Mouse (Mus musculus) brain, embryonic 18.5 days (tissue): ENCODE results near the gene Spsb4.

Experiments used
- DNase-seq: peaks from one replicate; pipeline ENCODE4 v3.0.0-alpha.2; 2012; ENCODE audit warnings: low read depth, low spot score

Gene Spsb4

GRCm38 (mm10) chr9:97017121-97017810 is 1.4 kb downstream of the Spsb4 start:
- DNase-seq, result no peak

GRCm38 (mm10) chr9:97015751-97016150 is 2.9 kb downstream of the Spsb4 start:
- DNase-seq, result no peak

- DNase-seq, result no peak
Observed at GRCm38 (mm10) chr9:97013698-97014097, 4.9 kb downstream of the Spsb4 start.

GRCm38 (mm10) chr9:97013153-97013552 is 5.5 kb downstream of the Spsb4 start:
- DNase-seq, result no peak

- no peak for DNase-seq
Observed at GRCm38 (mm10) chr9:97011454-97012195, 7.0 kb downstream of the Spsb4 start.

GRCm38 (mm10) chr9:97010447-97010846 is 8.2 kb downstream of the Spsb4 start:
- no peak for DNase-seq

- DNase-seq, result no peak
Observed at GRCm38 (mm10) chr9:97004726-97005125, 13.9 kb downstream of the Spsb4 start.

GRCm38 (mm10) chr9:97003173-97003572 is 15.5 kb downstream of the Spsb4 start:
- DNase-seq, result no peak

GRCm38 (mm10) chr9:97002654-97003053 is 16.0 kb downstream of the Spsb4 start:
- no peak for DNase-seq

- DNase-seq, result no peak
Observed at GRCm38 (mm10) chr9:97002025-97002424, 16.6 kb downstream of the Spsb4 start.

- DNase-seq, result no peak
Observed at GRCm38 (mm10) chr9:97001458-97001857, 17.2 kb downstream of the Spsb4 start.

GRCm38 (mm10) chr9:96995717-96996116 is 22.9 kb downstream of the Spsb4 start:
- DNase-seq, result no peak

GRCm38 (mm10) chr9:96994733-96995132 is 23.9 kb downstream of the Spsb4 start:
- no peak for DNase-seq

GRCm38 (mm10) chr9:96991118-96991517 is 27.5 kb downstream of the Spsb4 start:
- DNase-seq, result no peak

- DNase-seq, result no peak
Observed at GRCm38 (mm10) chr9:96989389-96989990, 29.2 kb downstream of the Spsb4 start.

- no peak for DNase-seq
Observed at GRCm38 (mm10) chr9:96986797-96987473, 31.7 kb downstream of the Spsb4 start.

GRCm38 (mm10) chr9:96984034-96984433 is 34.6 kb downstream of the Spsb4 start:
- no peak for DNase-seq

GRCm38 (mm10) chr9:96982940-96983339 is 35.7 kb downstream of the Spsb4 start:
- DNase-seq, result no peak

- DNase-seq, result no peak
Observed at GRCm38 (mm10) chr9:96982351-96982750, 36.3 kb downstream of the Spsb4 start.

GRCm38 (mm10) chr9:96981836-96982235 is 36.8 kb downstream of the Spsb4 start:
- no peak for DNase-seq

- DNase-seq, result no peak
Observed at GRCm38 (mm10) chr9:96981121-96981520, 37.5 kb downstream of the Spsb4 start.
